In the genomic region with DNA sequence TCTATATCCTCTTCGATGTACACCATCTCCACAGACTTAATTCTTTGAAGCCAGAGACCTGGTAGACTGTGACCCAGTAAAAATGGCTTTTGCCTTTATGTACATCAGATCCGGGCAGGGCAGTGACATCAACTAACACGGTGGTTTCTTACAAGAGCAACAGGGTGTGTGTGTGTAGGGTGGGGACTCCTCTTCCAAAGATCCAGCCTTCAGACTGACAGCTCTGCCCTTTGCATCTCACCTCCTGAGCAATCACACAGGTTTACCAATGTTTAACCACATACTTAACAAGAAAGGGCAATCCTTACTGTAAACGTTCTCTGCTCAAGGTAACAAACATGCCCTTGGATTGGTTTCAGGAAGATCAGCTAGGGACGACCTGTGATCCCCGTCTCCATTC, we compare ENCODE assay signal across 20 mouse cellular contexts. TPM values are rescaled to one million over a fixed set of nuclear protein-coding genes. Genes with fewer than 3 reads are reported as not detected.
DNase-seq lines count a peak whose midpoint lies in the region; ATAC-seq and TF ChIP-seq lines count a peak whose summit lies in the region.
"Had no signal": no experiment of that assay in that cellular context is flagged by ENCODE, and none has a peak within 500 bp of the region (broad histone marks: within the 10 kb centered on the region; RNA-seq: fewer than 3 reads in every experiment).

No protein-coding gene starts in this region.

- H3K4me3 ChIP-seq in intestine, embryonic 16.5 days (ENCODE audit: low read length): no peak overlapping the region
- no peak overlapping the region for H3K4me3 ChIP-seq in stomach, postnatal 0 days (ENCODE audit: low read depth, low read length)
- H3K4me3 ChIP-seq in midbrain, embryonic 11.5 days (ENCODE audit: low read depth, low read length): no peak overlapping the region
- H3K4me3 ChIP-seq: embryonic facial prominence, embryonic 13.5 days; forebrain, embryonic 12.5 days; heart, adult 2 months had no signal

- peaks cover 6% of the 10 kb centered on the region for H3K4me1 ChIP-seq in intestine, embryonic 16.5 days (ENCODE audit: control insufficient read depth, insufficient read depth, low read length)
- H3K4me1 ChIP-seq in stomach, postnatal 0 days (replicated peaks; ENCODE audit: control insufficient read depth, insufficient read depth): no peaks in the 10 kb centered on the region
- no peaks in the 10 kb centered on the region for H3K4me1 ChIP-seq in midbrain, embryonic 11.5 days (ENCODE audit: control insufficient read depth, insufficient read depth, low read length)
- H3K4me1 ChIP-seq: forebrain, embryonic 12.5 days had no signal

- no peak overlapping the region for H3K9ac ChIP-seq in intestine, embryonic 16.5 days (ENCODE audit: low read depth, low read length)
- no peak overlapping the region for H3K9ac ChIP-seq in stomach, postnatal 0 days (ENCODE audit: low read length)
- H3K9ac ChIP-seq in midbrain, embryonic 11.5 days (ENCODE audit: low read length): no peak overlapping the region
- H3K9ac ChIP-seq: embryonic facial prominence, embryonic 13.5 days; forebrain, embryonic 12.5 days had no signal

- H3K27ac ChIP-seq in intestine, embryonic 16.5 days (ENCODE audit: low read length): no peak overlapping the region
- H3K27ac ChIP-seq in stomach, postnatal 0 days (replicated peaks): no peak overlapping the region
- H3K27ac ChIP-seq in midbrain, embryonic 11.5 days (ENCODE audit: low read depth, low read length): no peak overlapping the region
- H3K27ac ChIP-seq: embryonic facial prominence, embryonic 13.5 days; forebrain, embryonic 12.5 days; heart, adult 2 months had no signal

- no peak for TF ChIP-seq CTCF in stomach, postnatal 0 days (IDR thresholded peaks at IDR 0.05; ENCODE audit: low read depth)

- peak; percentile 30 for DNase-seq in kidney, postnatal 14 days
- no peak for DNase-seq in kidney, postnatal 25 days
- DNase-seq in large intestine, adult 2 months (ENCODE audit: low read depth, low spot score): peak; percentile 75
- DNase-seq in stomach, postnatal 0 days (ENCODE audit: low spot score): no peak
- no peak for DNase-seq in midbrain, embryonic 11.5 days (ENCODE audit: low spot score, missing footprints)
- no peak for DNase-seq in spleen, postnatal 14 days (ENCODE audit: low spot score in 2 of 2)
- DNase-seq: adrenal gland, adult 2 months; adrenal gland, postnatal 25 days; cerebellum, adult 18-20 months; cerebellum, adult 9-11 months; cerebellum, postnatal 36 days; gastrocnemius, postnatal 14 days; heart, adult 2 months had no signal

- 64% methylated on average over 6 of the region's 6 CpGs for WGBS in intestine, embryonic 16.5 days
- WGBS in large intestine, adult 2 months: 37% methylated on average over 6 of the region's 6 CpGs
- WGBS in stomach, postnatal 0 days: 55% methylated on average over 6 of the region's 6 CpGs
- WGBS in midbrain, embryonic 11.5 days: 91% methylated on average over 6 of the region's 6 CpGs

- TF ChIP-seq EP300 in stomach, postnatal 0 days (optimal IDR thresholded peaks at IDR 0.05): no peak

- no peak overlapping the region for H3K4me2 ChIP-seq in intestine, embryonic 16.5 days (ENCODE audit: low read depth, low read length)
- H3K4me2 ChIP-seq in stomach, postnatal 0 days (replicated peaks; ENCODE audit: low read depth): no peak overlapping the region
- no peak overlapping the region for H3K4me2 ChIP-seq in midbrain, embryonic 11.5 days
- H3K4me2 ChIP-seq: embryonic facial prominence, embryonic 13.5 days; forebrain, embryonic 12.5 days; heart, embryonic 11.5 days had no signal

- ATAC-seq in intestine, embryonic 16.5 days: peak; percentile 78
- peak; percentile 55 for ATAC-seq in stomach, postnatal 0 days (ENCODE audit: low FRiP score, low TSS enrichment)
- ATAC-seq in midbrain, embryonic 11.5 days (ENCODE audit: low FRiP score): no peak
- ATAC-seq: forebrain, embryonic 16.5 days had no signal

- no peaks in the 10 kb centered on the region; the same call in 1 of the 2 replicates for H3K36me3 ChIP-seq in intestine, embryonic 16.5 days (ENCODE audit: control insufficient read depth, insufficient read depth, low read length)
- H3K36me3 ChIP-seq in stomach, postnatal 0 days (ENCODE audit: control insufficient read depth, insufficient read depth, low read length): peaks cover 3% of the 10 kb centered on the region
- H3K36me3 ChIP-seq in midbrain, embryonic 11.5 days (ENCODE audit: control insufficient read depth, insufficient read depth, low read length): no peaks in the 10 kb centered on the region

- no peaks in the 10 kb centered on the region for H3K9me3 ChIP-seq in intestine, embryonic 16.5 days (ENCODE audit: control insufficient read depth, low read length)
- no peaks in the 10 kb centered on the region for H3K9me3 ChIP-seq in stomach, postnatal 0 days (ENCODE audit: control insufficient read depth, low read length)
- H3K9me3 ChIP-seq in midbrain, embryonic 11.5 days (ENCODE audit: control insufficient read depth, low read length): no peaks in the 10 kb centered on the region
- H3K9me3 ChIP-seq: embryonic facial prominence, embryonic 13.5 days; forebrain, embryonic 12.5 days had no signal

- no peaks in the 10 kb centered on the region for H3K27me3 ChIP-seq in intestine, embryonic 16.5 days (replicated peaks; ENCODE audit: control insufficient read depth, insufficient read depth, low read length)
- no peaks in the 10 kb centered on the region for H3K27me3 ChIP-seq in stomach, postnatal 0 days (ENCODE audit: control insufficient read depth, insufficient read depth, low read length)
- H3K27me3 ChIP-seq in midbrain, embryonic 11.5 days (ENCODE audit: control insufficient read depth, insufficient read depth, low read length): no peaks in the 10 kb centered on the region
- H3K27me3 ChIP-seq: embryonic facial prominence, embryonic 13.5 days; forebrain, embryonic 12.5 days had no signal

RNA-seq across cellular contexts. Expression of gene Arf3, which starts 15.7 kb away (rescaled TPM):
- 35.4 and 40.1 TPM in 2 replicates for polyA plus RNA-seq in intestine, embryonic 16.5 days (2015; fragmentation: Nextera tagmentation; extraction: Ambion mirVana)
- 99.2 and 104 TPM in 2 replicates for polyA plus RNA-seq in large intestine, adult 2 months (2012; rRNA removed)
- 29.5 and 33.1 TPM in 2 replicates for polyA plus RNA-seq in stomach, postnatal 0 days (2015; fragmentation: Nextera tagmentation; extraction: Ambion mirVana)
- 28.1 and 33.4 TPM in 2 replicates for polyA plus RNA-seq in midbrain, embryonic 11.5 days (2014; fragmentation: Nextera tagmentation; extraction: Ambion mirVana)

RNA-seq across cellular contexts. Expression of gene Fkbp11, which starts 19.3 kb away (rescaled TPM):
- polyA plus RNA-seq in intestine, embryonic 16.5 days (2015; fragmentation: Nextera tagmentation; extraction: Ambion mirVana): 96.8 and 108 TPM in 2 replicates
- polyA plus RNA-seq in large intestine, adult 2 months (2012; rRNA removed): 20.4 and 28.9 TPM in 2 replicates
- polyA plus RNA-seq in stomach, postnatal 0 days (2015; fragmentation: Nextera tagmentation; extraction: Ambion mirVana): 117 and 127 TPM in 2 replicates
- 10.3 and 10.5 TPM in 2 replicates for polyA plus RNA-seq in midbrain, embryonic 11.5 days (2014; fragmentation: Nextera tagmentation; extraction: Ambion mirVana)

RNA-seq across cellular contexts. Expression of gene Wnt10b, which starts 30.7 kb away (rescaled TPM):
- 0.09 TPM in 1 of 2 replicates, not detected in the other for polyA plus RNA-seq in intestine, embryonic 16.5 days (2015; fragmentation: Nextera tagmentation; extraction: Ambion mirVana)
- 0.10 and 0.14 TPM in 2 replicates for polyA plus RNA-seq in large intestine, adult 2 months (2012; rRNA removed)
- polyA plus RNA-seq in stomach, postnatal 0 days (2015; fragmentation: Nextera tagmentation; extraction: Ambion mirVana): 0.11 TPM in 1 of 2 replicates, not detected in the other
- polyA plus RNA-seq in midbrain, embryonic 11.5 days (2014; fragmentation: Nextera tagmentation; extraction: Ambion mirVana): 0.30 and 0.40 TPM in 2 replicates
- polyA plus RNA-seq: forebrain, embryonic 16.5 days; heart, embryonic 11.5 days had no signal

RNA-seq across cellular contexts. Expression of gene Ccdc65, which starts 39.3 kb away (rescaled TPM):
- polyA plus RNA-seq in intestine, embryonic 16.5 days (2015; fragmentation: Nextera tagmentation; extraction: Ambion mirVana): 0.66 and 0.70 TPM in 2 replicates
- 0.27 and 0.32 TPM in 2 replicates for polyA plus RNA-seq in large intestine, adult 2 months (2012; rRNA removed)
- 0.70 and 0.76 TPM in 2 replicates for polyA plus RNA-seq in stomach, postnatal 0 days (2015; fragmentation: Nextera tagmentation; extraction: Ambion mirVana)
- polyA plus RNA-seq in midbrain, embryonic 11.5 days (2014; fragmentation: Nextera tagmentation; extraction: Ambion mirVana): 0.71 and 1.4 TPM in 2 replicates

RNA-seq across cellular contexts. Expression of gene Wnt1, which starts 42.4 kb away (rescaled TPM):
- not detected in 2 replicates for polyA plus RNA-seq in intestine, embryonic 16.5 days (2015; fragmentation: Nextera tagmentation; extraction: Ambion mirVana)
- polyA plus RNA-seq in large intestine, adult 2 months (2012; rRNA removed): not detected in 2 replicates
- not detected in 2 replicates for polyA plus RNA-seq in stomach, postnatal 0 days (2015; fragmentation: Nextera tagmentation; extraction: Ambion mirVana)
- 11.6 and 14.0 TPM in 2 replicates for polyA plus RNA-seq in midbrain, embryonic 11.5 days (2014; fragmentation: Nextera tagmentation; extraction: Ambion mirVana)
- polyA plus RNA-seq: embryonic facial prominence, embryonic 13.5 days; gonadal fat pad, adult 2 months; heart, adult 2 months; heart, embryonic 11.5 days; heart, embryonic 16.5 days had no signal

Comparison
In these comparisons a context has a peak if more than half of its experiments do, and no peak if none do; other contexts are left out.
1. DNase-seq: peak in kidney, postnatal 14 days (single experiment) and large intestine, adult 2 months (single experiment); none in kidney, postnatal 25 days (0 of 2), stomach, postnatal 0 days (single experiment), midbrain, embryonic 11.5 days (single experiment) and spleen, postnatal 14 days (0 of 2).